Comparison of ENCODE assay signal across 7 mouse cellular contexts in genomic region chr3:100685763-100686370, GRCm38 (mm10). TPM values are rescaled to one million over a fixed set of nuclear protein-coding genes. Genes with fewer than 3 reads are reported as not detected.
DNase-seq lines count a peak whose midpoint lies in the region; ATAC-seq and TF ChIP-seq lines count a peak whose summit lies in the region.

No protein-coding gene starts in this region.

- peak overlapping the region; percentile 99 for H3K27ac ChIP-seq in cortical plate, adult 2 months (ENCODE audit: insufficient read depth, low read length)
- peak overlapping the region; percentile 94 for H3K27ac ChIP-seq in limb, embryonic 11.5 days (replicated peaks; ENCODE audit: low read depth, low read length)
- peak overlapping the region; percentile 99 for H3K27ac ChIP-seq in midbrain, embryonic 12.5 days (replicated peaks)

- peaks cover 1% of the 10 kb centered on the region; the same call in 1 of the 2 replicates for H3K4me1 ChIP-seq in cortical plate, adult 2 months (ENCODE audit: control insufficient read depth, insufficient read depth, low read length)
- peaks cover 12% of the 10 kb centered on the region for H3K4me1 ChIP-seq in limb, embryonic 11.5 days (ENCODE audit: control insufficient read depth, insufficient read depth, low read length)
- H3K4me1 ChIP-seq in midbrain, embryonic 12.5 days = peaks cover 26% of the 10 kb centered on the region

- WGBS in limb, embryonic 11.5 days = 2% methylated on average over 30 of the region's 77 CpGs
- WGBS in midbrain, embryonic 12.5 days = under 1% methylated on average over 59 of the region's 77 CpGs

- peak overlapping the region; percentile 93 for H3K9ac ChIP-seq in limb, embryonic 11.5 days (ENCODE audit: low read length)
- peak overlapping the region; percentile 98 for H3K9ac ChIP-seq in midbrain, embryonic 12.5 days (replicated peaks)

- peak; percentile 32 for ATAC-seq in inflammation-experienced regulatory T-cells, adult 6 months
- peak; percentile 86 for ATAC-seq in limb, embryonic 11.5 days (ENCODE audit: insufficient number of reproducible peaks, low FRiP score, low TSS enrichment, low read depth)
- ATAC-seq in midbrain, embryonic 12.5 days (ENCODE audit: low FRiP score, low read depth) = peak; percentile 91

- TF ChIP-seq POLR2A in cortical plate, adult 2 months (IDR thresholded peaks at IDR 0.05; ENCODE audit: extremely low read depth, insufficient read depth, low read length) = no peak

- H3K4me2 ChIP-seq in limb, embryonic 11.5 days (ENCODE audit: low read depth, severe bottlenecking) = peak overlapping the region; percentile 90
- H3K4me2 ChIP-seq in midbrain, embryonic 12.5 days (replicated peaks) = peak overlapping the region; percentile 73

- no peaks in the 10 kb centered on the region for H3K9me3 ChIP-seq in limb, embryonic 11.5 days (ENCODE audit: control insufficient read depth, low read length)
- H3K9me3 ChIP-seq in midbrain, embryonic 12.5 days = no peaks in the 10 kb centered on the region

- TF ChIP-seq CTCF in cortical plate, adult 2 months (IDR thresholded peaks at IDR 0.05; ENCODE audit: extremely low read depth, insufficient read depth, low read length) = no peak

- peak overlapping the region; percentile 72 for H3K4me3 ChIP-seq in cortical plate, adult 2 months (ENCODE audit: insufficient read depth, low read length)
- peak overlapping the region; percentile 88 for H3K4me3 ChIP-seq in limb, embryonic 11.5 days (ENCODE audit: low read depth, low read length)
- H3K4me3 ChIP-seq in midbrain, embryonic 12.5 days = peak overlapping the region; percentile 65

- no peaks in the 10 kb centered on the region for H3K36me3 ChIP-seq in limb, embryonic 11.5 days (ENCODE audit: control insufficient read depth, insufficient read depth, low read length)
- no peaks in the 10 kb centered on the region for H3K36me3 ChIP-seq in midbrain, embryonic 12.5 days

- no peaks in the 10 kb centered on the region for H3K27me3 ChIP-seq in limb, embryonic 11.5 days (ENCODE audit: control insufficient read depth, insufficient read depth, low read length)
- H3K27me3 ChIP-seq in midbrain, embryonic 12.5 days = no peaks in the 10 kb centered on the region

- intact Hi-C loops in gastrocnemius, postnatal 14 days (cut with DNase I; ENCODE audit: low total_unique reads) = no loop called here

- DNase-seq in adrenal gland, adult 18-20 months (ENCODE audit: low spot score in 2 of 2) = peak; percentile 76 to 77
- DNase-seq in gastrocnemius, postnatal 14 days = peak; percentile 77
- DNase-seq in limb, embryonic 11.5 days (ENCODE audit: low spot score) = peak; percentile 77
- DNase-seq in skeletal muscle tissue, adult 2 months (ENCODE audit: low read depth, low spot score) = peak; percentile 31

RNA-seq across cellular contexts. Expression of gene Man1a2, which starts 0.6 kb away (rescaled TPM):
- total RNA-seq in adrenal gland, adult 18-20 months (2021) = 100 to 1,000 TPM in 1 of 2 experiments, 10 to 100 TPM in 1; 81.8 to 117 TPM
- polyA plus RNA-seq in cortical plate, adult 2 months (2012; rRNA removed) = 39.1 and 39.8 TPM in 2 replicates
- 10 to 100 TPM; 30.7 to 32.7 TPM for total RNA-seq in gastrocnemius, postnatal 14 days (2021)
- 10 to 100 TPM; 18.4 to 32.3 (median 26.3) TPM for polyA plus RNA-seq in inflammation-experienced regulatory T-cells, adult 6 months (2017; shearing (Covaris generic))
- 84.3 and 87.4 TPM in 2 replicates for polyA plus RNA-seq in limb, embryonic 11.5 days (2014; fragmentation: Nextera tagmentation; extraction: Ambion mirVana)
- polyA plus RNA-seq in midbrain, embryonic 12.5 days (2016; fragmentation: Nextera tagmentation; extraction: Ambion mirVana) = 61.3 and 62.9 TPM in 2 replicates

Comparison
In these comparisons a context has a peak if more than half of its experiments do, and no peak if none do; other contexts are left out.
1. Peak in every context shown above with its lines: DNase-seq, ATAC-seq, H3K4me3 ChIP-seq and H3K27ac ChIP-seq.
2. ATAC-seq: peak in every context shown above with its lines; median percentile 91 in midbrain, embryonic 12.5 days; 86 in limb, embryonic 11.5 days; 32 in inflammation-experienced regulatory T-cells, adult 6 months.